Mouse (Mus musculus): ENCODE measurements at regions not wholly inside any gene's neighbourhood (a gene's known extent, or its start where the extent isn't known, plus 50 kb on each side); places are given as distances from the start of the nearest gene placed in this dataset.

DNA sequence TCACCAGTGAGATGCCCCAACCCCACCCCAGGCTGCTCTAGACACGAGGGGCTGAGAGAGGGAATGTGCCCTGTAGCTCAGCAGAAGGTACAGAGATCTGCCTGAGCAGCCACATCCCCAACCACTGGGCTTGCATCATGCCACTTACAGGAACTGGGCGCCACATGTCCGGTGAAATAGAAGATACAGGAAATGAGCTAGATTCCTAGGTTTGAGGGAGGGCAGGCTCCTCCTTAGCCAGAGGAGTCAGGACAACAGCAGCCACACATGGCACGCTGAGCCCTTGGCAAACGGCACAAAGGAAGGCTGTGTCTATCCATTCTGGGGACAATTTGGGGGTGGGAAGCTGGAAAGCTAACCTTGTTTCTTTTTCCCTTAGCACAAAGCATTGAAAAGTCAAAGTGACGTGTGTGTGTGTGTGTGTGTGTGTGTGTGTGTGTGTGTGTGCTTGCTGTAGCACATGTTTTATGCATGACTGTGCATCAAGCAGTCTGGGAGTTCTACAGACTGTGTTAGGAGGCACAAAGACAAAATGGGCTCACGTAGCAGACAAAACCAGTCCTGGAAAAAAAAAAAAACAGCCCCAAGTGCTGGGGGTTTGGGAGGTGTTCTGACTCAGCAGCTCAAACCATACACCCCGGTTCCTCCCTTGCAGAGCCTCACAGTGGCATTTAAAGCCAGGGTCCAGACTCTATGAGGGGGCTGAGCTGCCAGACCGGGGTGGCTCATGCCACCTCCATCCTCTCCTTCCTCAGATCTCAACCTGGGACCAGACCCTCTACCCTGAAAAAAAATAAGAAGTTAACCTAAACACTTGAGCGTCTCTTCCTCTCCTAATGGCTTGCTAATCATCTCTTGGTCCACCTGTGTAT is 343.7 kb upstream of the Smim15 start:
- DNase-seq (ENCODE audit: low spot score in 2 of 2), result peak in 1 of 2 experiments; percentile 5

GRCm38 (mm10) chr13:107699251-107699650 is 345.0 kb upstream of the Smim15 start:
- no peak for DNase-seq (ENCODE audit: low spot score in 2 of 2)

DNA sequence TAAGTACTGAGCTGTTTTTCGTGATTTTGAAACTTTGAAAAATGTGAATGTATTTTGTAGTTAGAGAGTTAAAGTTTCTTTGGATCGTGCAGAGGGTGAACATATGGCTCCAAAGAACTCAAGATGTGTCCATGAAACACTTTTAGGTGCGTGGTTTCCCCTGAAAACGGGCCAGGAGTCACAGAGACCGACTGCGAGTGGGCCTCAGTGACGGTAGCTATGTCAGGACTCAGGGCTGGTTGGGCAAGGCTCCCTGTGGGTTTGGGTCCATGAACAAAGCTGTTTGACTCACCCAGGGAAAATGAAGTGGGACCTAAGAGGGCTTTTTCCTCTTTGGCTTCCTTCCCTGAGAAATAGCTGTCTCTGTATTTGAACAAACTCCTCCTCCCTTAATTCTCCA is 345.9 kb upstream of the Smim15 start:
- DNase-seq (ENCODE audit: low spot score in 2 of 2), result no peak

GRCm38 (mm10) chr13:107692123-107692830 is 352.0 kb upstream of the Smim15 start:
- DNase-seq (ENCODE audit: low spot score in 2 of 2), result no peak

DNA sequence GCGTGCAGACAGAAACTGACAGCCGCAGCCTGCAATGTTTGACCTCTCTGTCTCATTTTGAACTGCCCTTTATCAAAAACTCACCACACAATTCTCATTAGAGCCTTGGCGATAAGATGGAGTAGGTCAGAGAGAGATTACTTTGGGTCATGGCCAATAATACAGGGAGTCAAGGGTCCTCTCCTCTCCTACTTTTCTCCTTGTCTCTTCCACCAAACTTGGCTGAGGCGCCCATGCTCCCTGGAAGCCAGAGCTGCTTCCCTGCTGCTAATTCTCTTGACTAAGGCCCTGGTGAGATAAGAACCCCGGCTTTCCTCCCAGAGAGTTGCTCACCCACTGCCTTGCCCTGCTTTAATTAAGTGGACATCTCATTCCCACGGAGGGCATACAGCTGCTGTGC is 355.3 kb upstream of the Smim15 start:
- no peak for DNase-seq (ENCODE audit: low spot score in 2 of 2)

- DNase-seq (ENCODE audit: low spot score in 2 of 2), result no peak
These were observed 359.0 kb upstream of the Smim15 start for GRCm38 (mm10) chr13:107685231-107685630.

GRCm38 (mm10) chr13:107683909-107684308 is 360.3 kb upstream of the Smim15 start:
- no peak for DNase-seq (ENCODE audit: low spot score in 2 of 2)

DNA sequence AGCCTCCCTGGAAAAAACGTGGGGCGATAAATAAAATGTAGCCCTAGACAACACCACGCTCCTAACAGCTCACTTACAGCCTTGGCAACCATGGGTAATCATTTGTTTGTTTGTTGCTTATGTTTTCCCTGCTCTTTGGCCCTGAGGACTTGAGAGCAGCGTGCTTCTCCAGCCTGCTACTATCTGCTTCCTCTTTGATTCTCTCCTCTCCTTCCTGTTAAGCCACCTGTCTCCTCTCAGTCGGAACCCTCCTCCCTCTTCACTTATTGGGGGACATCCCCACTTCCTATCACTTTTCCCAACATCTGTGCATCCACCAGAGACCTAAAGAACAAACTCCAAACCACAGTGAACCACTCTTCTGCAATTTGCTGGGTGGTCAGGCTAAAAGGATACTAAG is 362.5 kb upstream of the Smim15 start:
- no peak for DNase-seq (ENCODE audit: low spot score in 2 of 2)

- no peak for DNase-seq (ENCODE audit: low spot score in 2 of 2)
These were observed 365.4 kb upstream of the Smim15 start for GRCm38 (mm10) chr13:107678860-107679259.

DNA sequence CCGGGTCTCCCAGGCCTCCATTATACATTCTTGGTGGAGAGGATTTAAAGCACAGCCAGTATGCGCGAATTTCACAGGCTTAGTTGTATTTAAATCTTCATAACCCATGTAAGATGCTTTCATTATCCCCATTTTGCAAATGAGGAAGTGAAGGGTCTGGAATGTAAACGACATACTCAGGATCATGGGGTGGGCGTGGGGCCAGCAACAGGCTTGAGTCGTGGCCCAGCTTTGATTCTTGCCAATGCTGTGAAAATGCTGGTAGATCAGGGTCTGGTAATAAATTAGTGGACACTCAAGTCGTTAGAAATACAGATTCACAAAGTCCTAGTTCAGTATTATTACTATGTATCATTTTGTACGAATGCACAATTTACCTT is 367.2 kb upstream of the Smim15 start:
- no peak for DNase-seq (ENCODE audit: low spot score in 2 of 2)

DNA sequence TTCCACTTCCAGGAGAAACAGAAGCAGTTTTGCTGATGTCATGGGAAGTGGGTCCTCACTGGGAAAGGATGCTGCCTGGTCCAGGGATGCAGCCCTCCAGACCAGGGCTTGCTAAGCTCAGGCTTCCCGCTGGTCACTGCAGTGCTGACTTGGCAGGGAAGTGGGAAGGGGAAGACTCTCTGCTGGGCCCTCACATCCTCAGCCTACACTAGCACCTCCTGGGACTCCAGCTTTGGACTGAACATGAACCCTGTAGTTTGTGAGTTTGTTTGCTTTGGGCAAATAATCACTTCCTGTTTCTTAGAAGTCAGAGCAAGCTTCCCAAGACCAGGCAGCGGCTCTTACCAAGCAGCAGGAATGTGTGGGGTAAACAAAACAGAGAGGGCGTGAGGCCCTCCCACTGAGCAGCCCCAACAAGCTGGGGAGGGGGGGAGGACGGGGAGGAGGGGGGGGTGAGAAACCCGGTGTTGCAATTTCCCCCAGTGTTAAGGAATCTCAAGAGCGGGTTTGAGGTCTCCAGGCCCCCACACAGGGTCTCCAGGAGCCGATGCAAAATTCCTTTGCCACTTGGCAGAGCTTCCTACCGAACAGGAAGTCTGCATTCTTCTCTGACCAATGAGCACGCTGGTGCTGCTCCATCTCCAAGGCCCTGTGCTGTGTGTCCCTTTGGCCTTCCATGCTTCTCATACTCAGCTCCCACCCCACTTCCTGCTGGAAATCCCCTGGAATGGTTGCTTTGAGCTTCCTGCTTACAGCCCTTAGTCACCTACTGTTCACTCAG is 367.7 kb upstream of the Smim15 start:
- DNase-seq (ENCODE audit: low spot score in 2 of 2), result peak; percentile 23 to 30

- no peak for DNase-seq (ENCODE audit: low spot score in 2 of 2)
These were observed 372.1 kb upstream of the Smim15 start for GRCm38 (mm10) chr13:107672166-107672565.

- no peak for DNase-seq (ENCODE audit: low spot score in 2 of 2)
These were observed 375.7 kb upstream of the Smim15 start for GRCm38 (mm10) chr13:107668509-107668908.

- no peak for DNase-seq (ENCODE audit: low spot score in 2 of 2)
These were observed 378.5 kb upstream of the Smim15 start for GRCm38 (mm10) chr13:107665775-107666174.

GRCm38 (mm10) chr13:107664197-107664596 is 380.0 kb upstream of the Smim15 start:
- DNase-seq (ENCODE audit: low spot score in 2 of 2), result no peak

- DNase-seq (ENCODE audit: low spot score in 2 of 2), result no peak
These were observed 380.5 kb upstream of the Smim15 start for GRCm38 (mm10) chr13:107663745-107664144.

DNA sequence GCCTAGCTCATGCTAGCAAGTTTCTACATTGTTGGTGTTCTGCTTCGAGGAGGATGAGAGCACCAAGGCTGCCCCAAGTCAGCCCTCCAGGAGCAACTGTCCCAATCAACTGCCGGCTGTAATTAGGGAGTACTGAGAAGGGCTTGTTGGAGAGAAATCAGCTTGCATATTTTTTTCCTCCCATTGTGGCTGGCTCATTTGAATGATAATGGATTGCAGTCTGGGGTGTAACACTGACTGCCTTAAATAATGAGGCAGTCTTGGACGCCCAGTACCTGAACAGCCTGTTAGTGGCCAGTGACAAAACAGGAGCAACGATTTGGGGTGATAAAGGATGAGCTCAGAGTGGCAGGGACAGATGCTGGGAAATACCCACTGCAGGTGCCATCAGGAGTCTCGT is 382.8 kb upstream of the Smim15 start:
- DNase-seq (ENCODE audit: low spot score in 2 of 2), result no peak

DNA sequence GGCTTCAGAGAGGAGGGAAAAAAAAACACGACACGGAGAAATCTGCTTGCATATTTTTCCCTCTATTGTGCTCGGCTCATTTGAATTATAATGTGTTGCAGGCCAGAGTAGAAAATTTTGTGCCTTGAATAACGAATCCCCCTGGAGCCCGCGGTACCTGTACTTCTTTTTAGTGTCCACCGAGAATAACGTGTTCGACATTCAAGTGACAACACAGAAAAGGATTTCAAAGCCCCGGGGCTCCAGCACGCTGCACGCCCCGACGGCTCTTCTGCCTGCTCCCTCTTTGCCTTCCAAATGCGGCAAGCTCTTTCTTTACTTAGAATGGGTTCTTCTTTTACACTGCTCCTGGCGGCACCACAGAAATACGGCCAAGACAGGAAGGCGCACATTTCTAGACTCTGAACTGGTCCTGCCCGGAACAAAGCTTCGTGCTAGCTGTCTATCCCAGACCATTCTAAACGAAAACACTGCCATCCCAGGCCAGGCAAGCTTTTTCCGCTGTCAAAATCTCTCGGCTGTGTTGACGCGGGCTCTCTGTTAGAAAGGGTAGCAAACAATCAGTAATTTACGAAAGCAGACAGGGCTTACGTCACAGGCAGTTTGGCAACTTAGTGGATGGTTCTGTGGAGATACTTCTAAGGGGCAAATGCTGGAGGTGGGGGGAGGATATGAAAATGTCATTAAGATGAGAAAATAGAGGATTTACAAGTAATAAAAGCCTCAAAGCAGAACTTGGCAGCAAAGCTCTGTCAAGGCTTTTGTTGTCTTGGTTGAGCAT is 398.2 kb upstream of the Smim15 start:
- no peak for DNase-seq (ENCODE audit: low spot score in 2 of 2)

- DNase-seq (ENCODE audit: low spot score in 2 of 2), result no peak
These were observed 399.0 kb upstream of the Smim15 start for GRCm38 (mm10) chr13:107645121-107645864.

GRCm38 (mm10) chr13:107644705-107645104 is 399.5 kb upstream of the Smim15 start:
- no peak for DNase-seq (ENCODE audit: low spot score in 2 of 2)

All from spleen, postnatal 36 days (tissue).